8 mouse cellular contexts compared by ENCODE assay signal in the genomic region with DNA sequence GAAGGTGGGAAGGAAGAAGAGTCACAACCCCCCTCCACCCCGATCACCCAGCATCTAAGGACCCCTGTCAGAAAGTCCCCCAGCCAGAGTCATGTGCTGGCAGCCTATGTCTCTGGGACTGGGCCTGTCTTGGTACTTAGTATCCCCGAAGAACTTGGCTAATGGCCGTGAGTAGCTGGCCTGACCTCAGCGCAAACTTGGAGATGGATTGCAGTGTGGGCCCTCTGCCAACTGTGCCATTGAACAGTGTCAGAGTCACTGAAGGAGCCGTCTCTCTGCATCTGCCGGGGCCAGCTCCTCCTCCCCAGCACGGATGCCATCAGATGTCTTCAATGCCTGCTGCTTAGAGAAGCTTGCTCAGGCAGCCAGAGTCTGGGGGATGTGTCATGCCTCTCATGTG. TPM values are rescaled to one million over a fixed set of nuclear protein-coding genes. Genes with fewer than 3 reads are reported as not detected.
DNase-seq lines count a peak whose midpoint lies in the region; ATAC-seq and TF ChIP-seq lines count a peak whose summit lies in the region.

No protein-coding gene starts in this region.

- H3K9ac ChIP-seq in neural tube, embryonic 12.5 days, result no peak overlapping the region
- H3K9ac ChIP-seq in lung, postnatal 0 days (replicated peaks; ENCODE audit: low read depth), result no peak overlapping the region

- WGBS in neural tube, embryonic 12.5 days, result 54% methylated on average over 7 of the region's 7 CpGs
- 35% methylated on average over 7 of the region's 7 CpGs for WGBS in lung, postnatal 0 days

- no peak overlapping the region for H3K4me2 ChIP-seq in neural tube, embryonic 12.5 days (replicated peaks)
- H3K4me2 ChIP-seq in lung, postnatal 0 days (replicated peaks; ENCODE audit: low read depth, low read length), result peak overlapping the region; percentile 12; the same call in 1 of the 2 replicates

- intact Hi-C loops in gastrocnemius, postnatal 14 days (cut with DNase I; ENCODE audit: low total_unique reads), result no loop called here

- no peaks in the 10 kb centered on the region for H3K36me3 ChIP-seq in neural tube, embryonic 12.5 days
- no peaks in the 10 kb centered on the region for H3K36me3 ChIP-seq in lung, postnatal 0 days (ENCODE audit: insufficient read depth, low read length)

- no peak for TF ChIP-seq CTCF in lung, postnatal 0 days (IDR thresholded peaks at IDR 0.05)

- H3K27ac ChIP-seq in neural tube, embryonic 12.5 days, result no peak overlapping the region
- no peak overlapping the region for H3K27ac ChIP-seq in lung, postnatal 0 days (ENCODE audit: low read length)

- H3K4me1 ChIP-seq in neural tube, embryonic 12.5 days, result no peaks in the 10 kb centered on the region; the same call in 1 of the 2 replicates
- no peaks in the 10 kb centered on the region; the same call in 1 of the 2 replicates for H3K4me1 ChIP-seq in lung, postnatal 0 days (ENCODE audit: insufficient read depth, low read depth, low read length)

- peak; percentile 91 for ATAC-seq in neural tube, embryonic 12.5 days (ENCODE audit: low FRiP score, low read depth)
- peak; percentile 73 for ATAC-seq in lung, postnatal 0 days

- H3K4me3 ChIP-seq in neural tube, embryonic 12.5 days, result no peak overlapping the region
- H3K4me3 ChIP-seq in lung, postnatal 0 days (ENCODE audit: low read depth, low read length), result no peak overlapping the region

- no peak for TF ChIP-seq EP300 in lung, postnatal 0 days (IDR thresholded peaks at IDR 0.05)

- H3K27me3 ChIP-seq in neural tube, embryonic 12.5 days (replicated peaks), result no peaks in the 10 kb centered on the region
- no peaks in the 10 kb centered on the region for H3K27me3 ChIP-seq in lung, postnatal 0 days (replicated peaks; ENCODE audit: insufficient read depth, low read length)

- no peak for DNase-seq in neural tube, embryonic 10.5 days (ENCODE audit: extremely low spot score, low spot score)
- DNase-seq in cerebellum, adult 11-12 months, result peak; percentile 38
- DNase-seq in gastrocnemius, postnatal 14 days, result peak; percentile 74
- DNase-seq in kidney, postnatal 14 days, result peak; percentile 59
- DNase-seq in lung, postnatal 0 days (ENCODE audit: low spot score), result peak; percentile 58
- DNase-seq in skeletal muscle tissue, adult 2 months (ENCODE audit: low read depth, low spot score), result peak; percentile 86
- no peak for DNase-seq in liver

- no peaks in the 10 kb centered on the region for H3K9me3 ChIP-seq in neural tube, embryonic 12.5 days
- H3K9me3 ChIP-seq in lung, postnatal 0 days (ENCODE audit: low read length), result no peaks in the 10 kb centered on the region

RNA-seq across cellular contexts. Expression of a gene that starts 26.4 kb away (rescaled TPM):
- polyA plus RNA-seq in neural tube, embryonic 12.5 days (2016; fragmentation: Nextera tagmentation; extraction: Ambion mirVana), result 26.0 and 27.8 TPM in 2 replicates
- 10 to 100 TPM; 33.8 to 34.5 TPM for total RNA-seq in gastrocnemius, postnatal 14 days (2021)
- 5.8 and 8.9 TPM in 2 replicates for polyA plus RNA-seq in lung, postnatal 0 days (2015; fragmentation: Nextera tagmentation; extraction: Ambion mirVana)

Comparison
In these comparisons a context has a peak if more than half of its experiments do, and no peak if none do; other contexts are left out.
1. DNase-seq: peak in cerebellum, adult 11-12 months (single experiment), gastrocnemius, postnatal 14 days (single experiment), kidney, postnatal 14 days (single experiment), lung, postnatal 0 days (single experiment) and skeletal muscle tissue, adult 2 months (single experiment); none in neural tube, embryonic 10.5 days (single experiment) and liver (single experiment).